Mouse (Mus musculus) cortical plate, adult 2 months (tissue): ENCODE measurements around the gene Dync1i1.

Experiments
- CTCF ChIP-seq: fragments of 200-500 bp; IDR thresholded peaks from 2 replicates; pipeline ENCODE4 v1.5.1; 2011; ENCODE audit warnings: mild to moderate bottlenecking, control low read depth, low read length; ENCODE audit not compliant: insufficient read depth; ENCODE audit errors: extremely low read depth
- POLR2A ChIP-seq: fragments of 200-500 bp; IDR thresholded peaks from 2 replicates; pipeline ENCODE4 v1.6.1; 2011; ENCODE audit warnings: mild to moderate bottlenecking, low read length, control low read depth; ENCODE audit not compliant: insufficient read depth; ENCODE audit errors: extremely low read depth

DNA sequence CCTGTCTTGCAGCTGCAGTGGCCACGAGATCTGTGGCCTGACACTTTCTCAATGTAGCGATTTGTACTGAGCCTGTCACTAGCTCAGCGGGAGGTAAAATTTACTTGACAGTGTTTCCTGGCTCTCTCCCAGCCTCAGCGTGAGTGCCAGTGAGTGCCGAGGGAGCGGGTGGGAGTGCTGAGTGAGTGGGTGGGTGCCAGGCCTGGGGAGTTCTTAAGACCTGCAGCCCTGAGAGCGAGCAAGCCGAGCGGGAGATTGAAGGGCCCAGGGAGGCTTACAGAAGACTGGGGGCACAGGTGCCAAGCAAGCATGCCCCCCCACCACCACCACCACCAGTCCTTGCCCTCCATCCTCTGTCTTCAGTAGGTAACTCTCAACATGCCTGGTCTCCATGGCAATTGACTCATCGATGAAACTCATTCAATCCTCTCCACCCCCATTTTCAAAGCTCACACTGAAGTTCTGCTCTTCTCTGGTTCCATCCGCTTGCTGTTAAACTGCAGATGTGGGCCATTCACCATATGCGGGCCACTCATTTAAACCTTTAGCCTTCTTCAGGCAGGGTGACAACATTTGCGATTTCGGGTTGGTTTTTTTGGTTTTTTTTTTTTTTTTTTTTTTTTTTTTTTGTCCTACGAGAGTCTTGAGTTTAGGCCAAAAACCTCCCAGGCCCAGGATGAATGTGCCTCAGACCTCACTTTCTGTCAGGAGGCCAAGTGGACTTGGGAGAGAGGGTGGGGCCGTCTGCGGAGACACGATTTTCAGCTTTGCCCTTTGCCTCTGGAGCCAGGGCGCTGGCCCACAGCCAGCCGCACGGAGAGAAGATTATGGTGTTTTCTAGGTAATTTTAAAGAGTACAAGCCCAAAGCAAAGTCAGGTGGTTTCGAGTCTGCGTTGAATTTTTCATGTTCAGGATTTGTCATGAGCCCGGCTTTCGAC lies 266.6 kb downstream of the Dync1i1 start:
- TF ChIP-seq POLR2A (no peak), CTCF (no peak)
